Mouse (Mus musculus) stomach, postnatal 0 days (tissue): ENCODE results near the gene Nrf1. TPM values are rescaled to one million over a fixed set of nuclear protein-coding genes. Genes with fewer than 3 reads are reported as not detected.

ENCODE experiments used
- ATAC-seq: fragments of 200-750 bp; cut with Nextera tagmentation; 2 replicates; pipeline ENCODE4 v1.8.0; 2017; ENCODE audit not compliant: low FRiP score, low TSS enrichment
- DNase-seq: peaks from one replicate; pipeline ENCODE4 v3.0.0-alpha.2; 2016; ENCODE audit warnings: low spot score
- H3K27ac ChIP-seq: fragments of 300-500 bp; sonication (generic); replicated peaks from 2 replicates; pipeline ENCODE4 v1.5.1; 2014; ENCODE audit warnings: mild to moderate bottlenecking, control low read depth
- H3K27me3 ChIP-seq: fragments of 300-500 bp; sonication (generic); 2 replicates; pipeline ENCODE4 v1.6.1; 2014; ENCODE audit warnings: low read length; ENCODE audit not compliant: control insufficient read depth, insufficient read depth
- H3K36me3 ChIP-seq: fragments of 300-500 bp; sonication (generic); 2 replicates; pipeline ENCODE4 v1.6.1; 2014; ENCODE audit warnings: low read length, mixed read lengths; ENCODE audit not compliant: control insufficient read depth, insufficient read depth
- H3K4me1 ChIP-seq: fragments of 300-500 bp; sonication (generic); replicated peaks from 2 replicates; pipeline ENCODE4 v1.6.1; 2014; ENCODE audit warnings: antibody characterized with exemption; ENCODE audit not compliant: control insufficient read depth, insufficient read depth
- H3K4me2 ChIP-seq: fragments of 300-500 bp; sonication (generic); replicated peaks from 2 replicates; pipeline ENCODE4 v1.6.1; 2014; ENCODE audit warnings: low read depth, mild to moderate bottlenecking, control low read depth, moderate library complexity
- H3K4me3 ChIP-seq: fragments of 300-500 bp; sonication (generic); 2 replicates; pipeline ENCODE4 v1.5.1; 2014; ENCODE audit warnings: low read depth, low read length, control low read depth
- H3K9ac ChIP-seq: fragments of 300-500 bp; sonication (generic); 2 replicates; pipeline ENCODE4 v1.6.1; 2014; ENCODE audit warnings: mild to moderate bottlenecking, low read length, control low read depth, mixed read lengths
- H3K9me3 ChIP-seq: fragments of 300-500 bp; sonication (generic); 2 replicates; pipeline ENCODE4 v1.6.1; 2016; ENCODE audit warnings: low read length; ENCODE audit not compliant: control insufficient read depth
- CTCF ChIP-seq: IDR thresholded peaks from 2 replicates; pipeline ENCODE4 v1.5.1; 2016; ENCODE audit warnings: antibody characterized with exemption, low read depth, mild to moderate bottlenecking, moderate library complexity
- EP300 ChIP-seq: optimal IDR thresholded peaks from 2 replicates; pipeline ENCODE3; 2016; ENCODE audit warnings: antibody characterized with exemption
- WGBS: fragments of 180-500 bp; shearing (Covaris S2); extraction: QIAGEN DNeasy Blood & Tissue Kit; methylation state at CpG from one replicate; pipeline ENCODE4 v1.1.7; 2014; 5-methylcytosine and 5-hydroxymethylcytosine counted together
- polyA plus RNA-seq: library from polyadenylated mRNA; unstranded; fragments of >200 nt; fragmentation: Nextera tagmentation; extraction: Ambion mirVana; gene quantifications from 2 replicates; pipeline ENCODE4 v1.2.1, GENCODE M21; 2015

The Nrf1 gene
- polyA plus RNA-seq, 1 experiment from 2014 or later: 15.1 TPM

DNA sequence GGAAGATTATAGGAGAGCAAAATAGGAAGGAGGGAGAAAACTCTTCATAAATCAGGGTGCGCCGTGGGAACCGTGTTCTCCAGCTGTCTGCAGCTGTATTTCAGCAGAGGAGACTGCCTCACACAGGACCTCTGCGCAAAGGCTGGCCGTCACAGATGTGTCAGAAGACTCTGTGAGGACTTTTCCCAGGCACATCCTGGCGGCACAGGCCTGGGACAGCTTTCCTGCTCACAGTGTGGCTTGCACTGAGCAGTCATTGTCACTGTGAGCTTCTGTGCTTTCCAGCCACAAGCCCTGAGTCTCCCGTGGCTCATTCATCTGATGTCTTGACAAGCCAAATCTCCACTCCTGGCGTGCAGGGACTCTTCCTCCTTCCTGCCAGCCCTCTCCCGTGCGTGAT lies 104.9 kb downstream of the Nrf1 start:
- H3K36me3 ChIP-seq: peaks cover 3% of the 10 kb centered on the region; the same call in 1 of the 2 replicates
- no peak for ATAC-seq
- WGBS: 44% methylated on average over 10 of the region's 10 CpGs

DNA sequence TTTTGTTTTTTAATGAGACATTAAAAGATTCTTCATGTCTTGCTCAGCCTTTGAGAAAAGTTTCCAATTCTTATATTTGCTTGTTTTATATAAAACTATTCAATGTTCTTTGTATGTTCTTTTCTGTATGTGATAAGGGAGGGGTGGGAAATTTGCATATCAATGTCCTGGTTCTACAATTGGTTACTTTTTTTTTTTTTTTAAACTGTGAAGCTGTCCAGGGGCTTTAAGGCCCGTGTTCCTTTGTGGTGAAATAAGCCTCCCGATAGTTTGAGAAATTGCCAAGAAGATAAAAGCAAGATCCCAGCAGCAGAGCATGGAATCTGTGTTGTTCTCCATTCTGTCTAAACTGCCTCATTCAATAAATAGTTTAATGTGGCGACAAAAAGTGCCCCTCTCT lies 105.3 kb downstream of the Nrf1 start:
- Histone ChIP-seq H3K27ac (no peak overlapping the region), H3K36me3 (peaks cover 3% of the 10 kb centered on the region; the same call in 1 of the 2 replicates), H3K9ac (no peak overlapping the region), H3K4me1 (no peaks in the 10 kb centered on the region), H3K27me3 (no peaks in the 10 kb centered on the region), H3K9me3 (no peaks in the 10 kb centered on the region), H3K4me3 (no peak overlapping the region), H3K4me2 (no peak overlapping the region)
- TF ChIP-seq EP300 (no peak), CTCF (no peak)
- 34% methylated on average over 3 of the region's 3 CpGs for WGBS
- no peak for ATAC-seq
- no peak for DNase-seq

More for the DNA sequence above, 104.9 kb downstream of the Nrf1 start:
- Histone ChIP-seq H3K4me1 (no peaks in the 10 kb centered on the region), H3K27ac (no peak overlapping the region), H3K27me3 (no peaks in the 10 kb centered on the region), H3K4me2 (no peak overlapping the region), H3K9me3 (no peaks in the 10 kb centered on the region), H3K9ac (no peak overlapping the region), H3K4me3 (no peak overlapping the region)
- TF ChIP-seq EP300: no peak
- TF ChIP-seq CTCF: no peak
- DNase-seq: no peak

DNA sequence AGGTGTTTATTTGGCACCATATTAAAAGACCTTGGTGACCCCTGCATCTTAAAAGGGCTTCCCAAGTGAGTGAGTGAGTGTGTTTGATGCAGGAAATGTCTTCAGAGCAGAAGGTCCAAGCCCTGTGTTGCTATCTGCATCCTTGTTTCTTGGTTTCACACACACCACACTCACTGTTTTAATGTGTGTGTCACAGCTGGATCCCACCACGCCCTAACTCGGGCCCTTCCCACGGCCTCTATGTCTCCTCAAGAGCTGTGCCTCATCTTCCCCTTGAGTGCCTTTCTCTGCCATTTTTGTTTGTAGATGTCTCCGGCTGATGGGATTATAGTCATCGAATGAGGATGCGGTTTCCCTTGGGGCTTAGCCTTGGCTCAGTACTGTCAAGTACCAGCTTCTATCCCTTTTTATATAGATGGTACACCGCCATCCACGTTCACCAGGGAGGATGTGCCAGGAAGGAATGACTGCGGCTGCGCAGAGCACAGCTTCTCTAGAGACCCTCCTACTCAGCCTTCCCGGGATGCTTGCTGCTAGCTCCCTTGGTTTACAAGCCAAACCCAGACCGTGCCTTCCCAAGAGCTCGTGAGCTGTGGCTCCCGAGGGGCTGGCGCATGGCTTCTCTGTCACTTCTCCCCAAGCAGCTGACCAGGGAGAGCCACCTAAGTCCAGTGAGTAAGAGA lies 106.1 kb downstream of the Nrf1 start:
- no peak for ATAC-seq
- Histone ChIP-seq H3K9ac (no peak overlapping the region), H3K27me3 (no peaks in the 10 kb centered on the region), H3K4me3 (no peak overlapping the region), H3K4me2 (no peak overlapping the region), H3K27ac (no peak overlapping the region), H3K36me3 (peaks cover 3% of the 10 kb centered on the region; the same call in 1 of the 2 replicates), H3K4me1 (no peaks in the 10 kb centered on the region), H3K9me3 (no peaks in the 10 kb centered on the region)
- no peak for DNase-seq
- 92% methylated on average over 15 of the region's 15 CpGs for WGBS
- TF ChIP-seq CTCF (no peak), EP300 (no peak)

DNA sequence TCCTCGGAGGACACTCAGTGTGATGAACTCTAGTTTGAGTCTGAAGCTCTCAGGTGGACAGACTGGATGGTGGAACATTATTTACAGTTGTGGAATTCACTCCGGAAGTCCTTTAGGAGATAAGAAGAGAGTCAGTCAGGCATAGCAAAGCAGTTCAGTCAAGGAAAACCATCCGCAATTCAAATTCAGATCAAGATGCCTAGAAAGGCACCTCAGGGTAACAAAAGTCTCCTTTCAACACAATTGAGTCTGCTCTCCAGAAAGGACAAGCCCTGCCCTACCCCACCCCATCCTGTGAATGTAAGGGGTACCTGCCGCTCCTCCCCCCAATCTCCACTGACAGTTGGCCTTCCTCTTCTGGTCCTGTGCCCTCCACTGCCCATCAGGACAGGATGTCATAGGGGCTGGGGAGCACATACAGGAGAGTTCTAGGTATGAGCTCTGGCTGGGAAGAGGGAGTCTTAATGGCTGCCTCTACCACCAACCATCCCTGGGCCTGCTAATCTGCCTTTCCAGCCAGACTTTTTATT lies 111.8 kb downstream of the Nrf1 start:
- H3K9ac ChIP-seq: no peak overlapping the region
- H3K36me3 ChIP-seq: no peaks in the 10 kb centered on the region
- 78% methylated on average over 4 of the region's 4 CpGs for WGBS
- H3K9me3 ChIP-seq: no peaks in the 10 kb centered on the region
- DNase-seq: no peak
- ATAC-seq: no peak
- no peak overlapping the region for H3K27ac ChIP-seq
- H3K27me3 ChIP-seq: no peaks in the 10 kb centered on the region
- no peak overlapping the region for H3K4me2 ChIP-seq
- H3K4me3 ChIP-seq: no peak overlapping the region
- no peak for TF ChIP-seq EP300
- no peak for TF ChIP-seq CTCF
- H3K4me1 ChIP-seq: peaks cover 3% of the 10 kb centered on the region; the same call in 1 of the 2 replicates

DNA sequence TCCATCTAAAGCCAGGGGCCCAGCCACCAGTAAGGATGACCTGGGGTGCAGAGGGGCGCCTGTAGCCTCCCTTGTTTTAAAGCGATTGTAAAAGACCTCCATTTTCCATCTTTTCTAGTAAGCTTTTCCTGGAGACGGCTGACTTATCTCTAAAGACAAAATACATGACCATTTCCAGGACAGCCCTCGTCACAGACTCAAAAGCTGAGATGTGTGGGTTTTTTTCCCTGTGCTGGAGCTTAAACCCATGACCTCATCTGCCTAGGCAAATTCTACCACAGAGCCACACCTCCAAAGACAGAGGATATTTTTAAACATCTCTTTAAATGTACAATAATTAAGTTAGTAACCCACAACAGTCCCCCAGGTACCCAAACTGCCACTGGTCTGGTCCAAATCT lies 112.6 kb downstream of the Nrf1 start:
- ATAC-seq (no peak), DNase-seq (no peak)
- Histone ChIP-seq H3K27me3 (no peaks in the 10 kb centered on the region), H3K9ac (no peak overlapping the region), H3K36me3 (no peaks in the 10 kb centered on the region), H3K4me1 (peaks cover 3% of the 10 kb centered on the region; the same call in 1 of the 2 replicates), H3K4me3 (no peak overlapping the region), H3K9me3 (no peaks in the 10 kb centered on the region), H3K27ac (no peak overlapping the region), H3K4me2 (no peak overlapping the region)
- WGBS: 64% methylated on average over 4 of the region's 4 CpGs
- TF ChIP-seq CTCF (no peak), EP300 (no peak)

DNA sequence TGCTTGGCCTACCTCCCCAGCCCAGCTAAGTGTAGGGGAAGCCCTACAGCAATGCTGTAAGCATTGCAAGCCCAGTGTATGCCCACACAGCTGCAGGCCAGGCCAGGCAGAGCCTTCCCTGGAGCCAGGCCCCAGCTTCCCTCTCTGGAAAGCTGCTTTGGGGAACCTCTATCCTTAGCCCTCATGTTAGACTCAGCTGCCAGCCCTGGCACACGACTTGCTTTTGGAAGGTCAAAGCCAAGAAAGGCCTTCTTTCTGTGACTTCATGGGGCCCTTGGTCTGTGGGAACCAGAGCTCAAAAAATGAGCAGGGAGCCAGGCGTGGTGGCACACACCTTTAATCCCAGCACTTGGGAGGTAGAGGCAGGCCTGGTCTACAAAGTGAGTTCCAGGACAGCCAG lies 113.8 kb downstream of the Nrf1 start:
- H3K36me3 ChIP-seq: no peaks in the 10 kb centered on the region
- WGBS: 61% methylated on average over 2 of the region's 2 CpGs
- TF ChIP-seq CTCF (no peak), EP300 (no peak)
- H3K27me3 ChIP-seq: no peaks in the 10 kb centered on the region
- no peak overlapping the region for H3K4me3 ChIP-seq
- H3K4me2 ChIP-seq: no peak overlapping the region
- no peaks in the 10 kb centered on the region for H3K9me3 ChIP-seq
- no peak overlapping the region for H3K27ac ChIP-seq
- ATAC-seq: no peak
- no peak overlapping the region for H3K9ac ChIP-seq
- no peak for DNase-seq
- peaks cover 3% of the 10 kb centered on the region; the same call in 1 of the 2 replicates for H3K4me1 ChIP-seq
